Mouse (Mus musculus) forebrain, postnatal 0 days (tissue): ENCODE data around the gene Smagp. TPM values are rescaled to one million over a fixed set of nuclear protein-coding genes. Genes with fewer than 3 reads are reported as not detected.
A peak's percentile ranks its signal among the peaks of the same experiment; 100 is the strongest.

Source experiments
- ATAC-seq: fragments of 200-750 bp; cut with Nextera tagmentation; 2 replicates; pipeline ENCODE4 v1.8.0; 2017; ENCODE audit warnings: mild to moderate bottlenecking, moderate library complexity
- DNase-seq: peaks from one replicate; pipeline ENCODE4 v3.0.0-alpha.2; 2015
- H3K27ac ChIP-seq: fragments of 300-500 bp; sonication (generic); 2 replicates; pipeline ENCODE4 v1.5.1; 2014; ENCODE audit warnings: low read depth, mild to moderate bottlenecking, antibody characterized with exemption, low read length, moderate library complexity, mixed read lengths
- H3K27me3 ChIP-seq: fragments of 300-500 bp; sonication (generic); 2 replicates; pipeline ENCODE4 v1.6.1; 2014; ENCODE audit warnings: mild to moderate bottlenecking, low read length, mixed read lengths; ENCODE audit not compliant: insufficient read depth
- H3K36me3 ChIP-seq: fragments of 300-500 bp; sonication (generic); 2 replicates; pipeline ENCODE4 v1.6.1; 2014; ENCODE audit warnings: mild to moderate bottlenecking, moderate library complexity; ENCODE audit not compliant: insufficient read depth
- H3K4me1 ChIP-seq: fragments of 300-500 bp; sonication (generic); 2 replicates; pipeline ENCODE4 v1.6.1; 2014; ENCODE audit warnings: antibody characterized with exemption; ENCODE audit not compliant: insufficient read depth
- H3K4me2 ChIP-seq: fragments of 300-500 bp; sonication (generic); 2 replicates; pipeline ENCODE4 v1.6.1; 2014; ENCODE audit warnings: low read depth, mild to moderate bottlenecking, moderate library complexity
- H3K4me3 ChIP-seq: fragments of 300-500 bp; sonication (generic); 2 replicates; pipeline ENCODE4 v1.5.1; 2014; ENCODE audit warnings: low read depth, low read length, mixed read lengths
- H3K9ac ChIP-seq: fragments of 300-500 bp; sonication (generic); 2 replicates; pipeline ENCODE4 v1.6.1; 2014; ENCODE audit warnings: mild to moderate bottlenecking
- H3K9me3 ChIP-seq: fragments of 300-500 bp; sonication (generic); 2 replicates; pipeline ENCODE4 v1.6.1; 2016; ENCODE audit warnings: low read length
- CTCF ChIP-seq: sonication (generic); IDR thresholded peaks from 2 replicates; pipeline ENCODE4 v1.5.1; 2016; ENCODE audit warnings: antibody characterized with exemption, control low read depth, low read depth
- whole genome bisulfite sequencing: fragments of 180-500 bp; shearing (Covaris S2); extraction: QIAGEN DNeasy Blood & Tissue Kit; methylation state at CpG from one replicate; pipeline ENCODE4 v1.1.7; 2014; 5-methylcytosine and 5-hydroxymethylcytosine counted together
- microRNA-seq, 2 experiments: library from miRNA; unstranded; fragments of <30 nt; microRNA quantifications; one replicate each; pipeline ENCODE4; 2016
- polyA plus RNA-seq: library from polyadenylated mRNA; unstranded; fragments of >200 nt; fragmentation: Nextera tagmentation; extraction: Ambion mirVana; gene quantifications from 2 replicates; pipeline ENCODE4 v1.2.1, GENCODE M21; 2015
- total RNA-seq: library from RNA; depleted of rRNA; stranded (reverse); fragments of >200 nt; gene quantifications from 2 replicates; pipeline ENCODE4 v1.2.3, GENCODE M21; 2014; rRNA removed

Smagp gene
- total and polyA plus RNA-seq, 2 experiments from 2014 or later = 3.9 to 6.2 TPM

GRCm38 (mm10) chr15:100577972-100578371 lies 58.8 kb downstream of the Smagp start:
- Histone ChIP-seq H3K4me3 (no peak overlapping the region), H3K9me3 (no peaks in the 10 kb centered on the region), H3K4me2 (no peak overlapping the region), H3K4me1 (0 out of 2 replicates have a peak, but pooled peaks cover 4% of the 10 kb centered on the region), H3K27ac (no peak overlapping the region), H3K27me3 (no peaks in the 10 kb centered on the region), H3K36me3 (peaks cover 57% of the 10 kb centered on the region), H3K9ac (no peak overlapping the region)
- DNase-seq (no peak), ATAC-seq (no peak)
- no peak for TF ChIP-seq CTCF
- WGBS = 91% methylated on average over 16 of the region's 16 CpGs

GRCm38 (mm10) chr15:100576810-100577209 lies 59.9 kb downstream of the Smagp start:
- Histone ChIP-seq H3K9me3 (no peaks in the 10 kb centered on the region), H3K4me1 (0 out of 2 replicates have a peak, but pooled peaks cover 4% of the 10 kb centered on the region), H3K27me3 (no peaks in the 10 kb centered on the region), H3K27ac (no peak overlapping the region), H3K36me3 (peaks cover 49% of the 10 kb centered on the region), H3K9ac (no peak overlapping the region), H3K4me2 (no peak overlapping the region), H3K4me3 (no peak overlapping the region)
- WGBS = 77% methylated on average over 6 of the region's 6 CpGs
- no peak for DNase-seq
- TF ChIP-seq CTCF = no peak
- no peak for ATAC-seq

- Histone ChIP-seq H3K4me3 (no peak overlapping the region), H3K27ac (no peak overlapping the region), H3K4me2 (no peak overlapping the region), H3K4me1 (0 out of 2 replicates have a peak, but pooled peaks cover 4% of the 10 kb centered on the region), H3K9me3 (no peaks in the 10 kb centered on the region), H3K36me3 (peaks cover 49% of the 10 kb centered on the region), H3K27me3 (no peaks in the 10 kb centered on the region), H3K9ac (no peak overlapping the region)
- ATAC-seq (no peak), DNase-seq (no peak)
- no peak for TF ChIP-seq CTCF
- 82% methylated on average over 6 of the region's 6 CpGs for WGBS
These were observed 60.3 kb downstream of the Smagp start for GRCm38 (mm10) chr15:100576392-100576791.

- Histone ChIP-seq H3K4me2 (no peak overlapping the region), H3K36me3 (peaks cover 42% of the 10 kb centered on the region), H3K9me3 (no peaks in the 10 kb centered on the region), H3K4me3 (no peak overlapping the region), H3K27ac (no peak overlapping the region), H3K27me3 (no peaks in the 10 kb centered on the region), H3K9ac (no peak overlapping the region), H3K4me1 (0 out of 2 replicates have a peak, but pooled peaks cover 4% of the 10 kb centered on the region)
- no peak for TF ChIP-seq CTCF
- DNase-seq (no peak), ATAC-seq (no peak)
- WGBS = 86% methylated on average over 12 of the region's 12 CpGs
These were observed 61.4 kb downstream of the Smagp start for GRCm38 (mm10) chr15:100575366-100575765.

GRCm38 (mm10) chr15:100574378-100574777 lies 62.4 kb downstream of the Smagp start:
- no peak for TF ChIP-seq CTCF
- Histone ChIP-seq H3K9ac (no peak overlapping the region), H3K4me2 (no peak overlapping the region), H3K4me1 (0 out of 2 replicates have a peak, but pooled peaks cover 4% of the 10 kb centered on the region), H3K27ac (no peak overlapping the region), H3K9me3 (no peaks in the 10 kb centered on the region), H3K27me3 (no peaks in the 10 kb centered on the region), H3K36me3 (peaks cover 32% of the 10 kb centered on the region), H3K4me3 (no peak overlapping the region)
- no peak for ATAC-seq
- 62% methylated on average over 2 of the region's 2 CpGs for WGBS
- no peak for DNase-seq

- H3K9ac ChIP-seq = no peak overlapping the region
- no peak overlapping the region for H3K4me3 ChIP-seq
- 0 out of 2 replicates have a peak, but pooled peaks cover 4% of the 10 kb centered on the region for H3K4me1 ChIP-seq
- no peak overlapping the region for H3K4me2 ChIP-seq
- 0 out of 2 replicates have a peak overlapping the region, but pooled peaks have one; percentile 35 for H3K27ac ChIP-seq
- no peak for TF ChIP-seq CTCF
- WGBS = 38% methylated on average over 6 of the region's 6 CpGs
- H3K9me3 ChIP-seq = no peaks in the 10 kb centered on the region
- no peaks in the 10 kb centered on the region for H3K27me3 ChIP-seq
- ATAC-seq = peak; percentile 62; the same call in 1 of the 2 replicates
- no peak for DNase-seq
- H3K36me3 ChIP-seq = peaks cover 29% of the 10 kb centered on the region
These were observed 62.8 kb downstream of the Smagp start for GRCm38 (mm10) chr15:100573946-100574345.

Small RNA genes within 50 kb of the gene (microRNA-seq; reads per million reads assigned to microRNA genes)
- 0 reads per million in 2 experiments for gene Mir6961

Other genes with a start within 250 kb of the Smagp start
- gene Gm5475, start 214.8 kb downstream of the Smagp start, total RNA-seq = 0.08 TPM in 1 of 2 replicates, not detected in the other
- gene Gm5475, start 214.8 kb downstream of the Smagp start, polyA plus RNA-seq = 0.09 and 0.10 TPM in 2 replicates
- gene Slc11a2, start 211.9 kb downstream of the Smagp start, total RNA-seq = 23.2 and 36.8 TPM in 2 replicates
- gene Slc11a2, start 211.9 kb downstream of the Smagp start, polyA plus RNA-seq = 17.2 and 17.6 TPM in 2 replicates
- 70.5 and 87.8 TPM in 2 replicates for gene Letmd1, start 167.9 kb downstream of the Smagp start, total RNA-seq
- gene Letmd1, start 167.9 kb downstream of the Smagp start, polyA plus RNA-seq = 45.3 and 52.5 TPM in 2 replicates
- gene Csrnp2, start 141.5 kb downstream of the Smagp start, total RNA-seq = 56.8 and 67.1 TPM in 2 replicates
- 29.4 and 36.3 TPM in 2 replicates for gene Csrnp2, start 141.5 kb downstream of the Smagp start, polyA plus RNA-seq
- 25.5 and 34.5 TPM in 2 replicates for gene Tfcp2, start 84.9 kb downstream of the Smagp start, total RNA-seq
- 18.2 and 29.0 TPM in 2 replicates for gene Tfcp2, start 84.9 kb downstream of the Smagp start, polyA plus RNA-seq
- gene Pou6f1, start 37.0 kb downstream of the Smagp start, total RNA-seq = 72.4 and 77.4 TPM in 2 replicates
- gene Pou6f1, start 37.0 kb downstream of the Smagp start, polyA plus RNA-seq = 32.2 and 33.3 TPM in 2 replicates
- gene Dazap2, start 21.6 kb downstream of the Smagp start, total RNA-seq = 81.9 and 92.3 TPM in 2 replicates
- gene Dazap2, start 21.6 kb downstream of the Smagp start, polyA plus RNA-seq = 162 and 190 TPM in 2 replicates
- 1.4 and 1.6 TPM in 2 replicates for gene Bin2, start 32.6 kb upstream of the Smagp start, total RNA-seq
- 0.58 and 1.4 TPM in 2 replicates for gene Bin2, start 32.6 kb upstream of the Smagp start, polyA plus RNA-seq
- 0.62 and 5.1 TPM in 2 replicates for gene Cela1, start 51.0 kb upstream of the Smagp start, total RNA-seq
- 0.81 and 1.2 TPM in 2 replicates for gene Cela1, start 51.0 kb upstream of the Smagp start, polyA plus RNA-seq
- 0.77 and 1.5 TPM in 2 replicates for gene Galnt6, start 92.4 kb upstream of the Smagp start, total RNA-seq
- gene Galnt6, start 92.4 kb upstream of the Smagp start, polyA plus RNA-seq = 0.24 and 0.47 TPM in 2 replicates
- gene Slc4a8, start 124.8 kb upstream of the Smagp start, total RNA-seq = 17.8 and 38.3 TPM in 2 replicates
- gene Slc4a8, start 124.8 kb upstream of the Smagp start, polyA plus RNA-seq = 30.3 and 31.2 TPM in 2 replicates
- 22.1 and 26.9 TPM in 2 replicates for gene Scn8a, start 232.9 kb upstream of the Smagp start, total RNA-seq
- gene Scn8a, start 232.9 kb upstream of the Smagp start, polyA plus RNA-seq = 11.7 and 15.5 TPM in 2 replicates